Mouse (Mus musculus) lung, embryonic 15.5 days (tissue): ENCODE measurements around the gene Mxd4. TPM values are rescaled to one million over a fixed set of nuclear protein-coding genes. Genes with fewer than 3 reads are reported as not detected.

Experiments used
- ATAC-seq: fragments of 200-750 bp; cut with Nextera tagmentation; 2 replicates; pipeline ENCODE4 v1.8.0; 2017; ENCODE audit warnings: moderate number of reproducible peaks, borderline replicate concordance; ENCODE audit not compliant: low FRiP score, low TSS enrichment; ENCODE audit errors: extremely low read depth
- H3K27ac ChIP-seq: fragments of 300-500 bp; sonication (generic); 2 replicates; pipeline ENCODE4 v1.5.1; 2015; ENCODE audit warnings: moderate library complexity, mild to moderate bottlenecking, inconsistent platforms
- H3K27me3 ChIP-seq: fragments of 300-500 bp; sonication (generic); 2 replicates; pipeline ENCODE4 v1.6.1; 2015; ENCODE audit warnings: inconsistent platforms
- H3K36me3 ChIP-seq: fragments of 300-500 bp; sonication (generic); 2 replicates; pipeline ENCODE4 v1.6.1; 2015; ENCODE audit warnings: inconsistent platforms
- H3K4me1 ChIP-seq: fragments of 300-500 bp; sonication (generic); 2 replicates; pipeline ENCODE4 v1.6.1; 2015; ENCODE audit warnings: inconsistent platforms
- H3K4me2 ChIP-seq: fragments of 300-500 bp; sonication (generic); 2 replicates; pipeline ENCODE4 v1.6.1; 2015; ENCODE audit warnings: inconsistent platforms, mild to moderate bottlenecking, moderate library complexity
- H3K4me3 ChIP-seq: fragments of 300-500 bp; sonication (generic); 2 replicates; pipeline ENCODE4 v1.5.1; 2015; ENCODE audit warnings: mild to moderate bottlenecking, inconsistent platforms
- H3K9ac ChIP-seq: fragments of 300-500 bp; sonication (generic); 2 replicates; pipeline ENCODE4 v1.6.1; 2015; ENCODE audit warnings: inconsistent platforms
- H3K9me3 ChIP-seq: fragments of 300-500 bp; sonication (generic); 2 replicates; pipeline ENCODE4 v1.6.1; 2016; ENCODE audit warnings: inconsistent platforms
- WGBS: fragments of 180-500 bp; shearing (Covaris S2); methylation state at CpG from one replicate; pipeline ENCODE4 v1.1.7; 2015; 5-methylcytosine and 5-hydroxymethylcytosine counted together
- polyA plus RNA-seq: library from polyadenylated mRNA; unstranded; fragments of >200 nt; fragmentation: Nextera tagmentation; extraction: Ambion mirVana; gene quantifications from 2 replicates; pipeline ENCODE4 v1.2.1, GENCODE M21; 2015

Mxd4 gene
- polyA plus RNA-seq, 1 experiment from 2014 or later = 50.0 TPM

DNA sequence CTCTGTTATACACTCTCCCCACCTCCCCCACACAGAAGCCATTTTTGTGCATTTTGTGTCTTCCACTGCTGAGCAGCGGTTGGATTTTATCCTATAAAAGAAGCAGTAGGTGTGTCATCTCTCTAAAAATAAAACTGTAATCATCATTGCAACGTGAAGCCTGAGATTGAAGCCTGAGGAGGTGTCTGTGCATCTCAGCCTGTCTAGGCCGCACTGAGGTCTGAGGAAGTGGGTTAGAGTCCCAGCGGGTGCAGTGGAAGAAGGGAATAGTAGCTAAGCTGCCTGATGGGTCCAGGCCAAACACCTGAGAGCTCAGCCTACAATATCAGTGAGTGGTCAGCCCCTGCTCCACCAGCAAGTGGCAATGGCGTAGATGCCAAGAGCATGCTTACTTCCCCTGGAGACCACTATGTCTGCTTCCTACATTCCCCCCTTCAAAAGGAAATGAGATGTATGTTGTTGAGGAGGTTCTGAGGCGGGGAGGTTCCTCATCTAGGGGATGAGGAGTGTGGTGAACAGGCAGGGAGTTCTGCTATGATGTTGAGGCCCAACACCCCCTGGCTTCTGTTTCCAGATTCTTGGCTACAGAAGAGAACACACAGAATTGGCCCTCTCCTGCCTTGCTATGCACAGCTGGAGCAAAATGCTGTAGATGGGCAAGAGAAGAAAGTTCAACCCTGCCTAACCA is 7.6 kb upstream of the Mxd4 start:
- no peak overlapping the region for H3K4me2 ChIP-seq
- no peak for ATAC-seq
- H3K9ac ChIP-seq = no peak overlapping the region
- no peak overlapping the region for H3K27ac ChIP-seq
- H3K4me3 ChIP-seq = no peak overlapping the region
- H3K9me3 ChIP-seq = no peaks in the 10 kb centered on the region
- no peaks in the 10 kb centered on the region for H3K27me3 ChIP-seq
- 72% methylated on average over 6 of the region's 6 CpGs for WGBS
- H3K36me3 ChIP-seq = no peaks in the 10 kb centered on the region
- H3K4me1 ChIP-seq = peaks cover 10% of the 10 kb centered on the region; the same call in 1 of the 2 replicates

DNA sequence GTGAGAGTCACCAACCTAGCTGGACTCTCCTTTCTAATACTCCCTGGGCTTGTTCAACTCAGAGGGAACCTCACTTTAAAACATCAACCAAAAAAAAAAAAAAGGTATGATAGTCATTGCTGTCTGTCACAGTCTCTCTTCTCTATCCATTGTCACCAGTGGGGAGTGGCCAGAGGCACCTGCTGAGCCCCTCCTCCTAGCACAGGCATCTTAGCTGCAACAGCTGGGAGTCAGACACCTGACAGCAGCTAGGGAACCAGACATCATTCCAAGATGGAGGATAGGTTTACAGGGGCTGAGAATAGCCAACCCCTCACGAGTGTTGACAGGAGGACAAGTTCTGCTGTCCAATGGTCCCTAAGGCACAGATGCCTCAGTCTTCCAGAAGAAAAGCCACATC is 6.9 kb upstream of the Mxd4 start:
- H3K4me1 ChIP-seq = peaks cover 10% of the 10 kb centered on the region; the same call in 1 of the 2 replicates
- H3K9me3 ChIP-seq = no peaks in the 10 kb centered on the region
- H3K4me3 ChIP-seq = no peak overlapping the region
- no peaks in the 10 kb centered on the region for H3K27me3 ChIP-seq
- no peak for ATAC-seq
- H3K9ac ChIP-seq = no peak overlapping the region
- H3K27ac ChIP-seq = no peak overlapping the region
- no peak overlapping the region for H3K4me2 ChIP-seq
- WGBS = 26% methylated on average over 1 of the region's 1 CpGs
- no peaks in the 10 kb centered on the region for H3K36me3 ChIP-seq

DNA sequence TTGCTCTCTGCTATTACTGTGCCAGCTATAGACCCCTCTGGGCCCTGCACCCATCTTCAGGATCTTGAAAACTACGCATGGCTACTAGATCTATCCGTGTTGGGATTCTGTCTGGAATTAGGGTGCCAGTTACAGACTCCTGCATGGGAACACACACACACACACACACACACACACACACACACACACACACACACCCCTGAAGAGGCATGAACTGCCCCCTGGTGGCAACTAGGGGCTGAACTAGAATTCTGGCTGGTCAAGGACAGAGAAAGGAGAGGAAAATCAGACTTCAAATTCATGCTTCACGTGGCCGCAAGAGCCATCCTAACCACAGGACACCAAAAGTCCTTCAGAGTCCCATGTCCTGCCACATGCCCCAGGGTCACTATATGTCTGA is 4.3 kb upstream of the Mxd4 start:
- Histone ChIP-seq H3K27ac (no peak overlapping the region), H3K36me3 (no peaks in the 10 kb centered on the region), H3K9ac (no peak overlapping the region), H3K27me3 (no peaks in the 10 kb centered on the region), H3K4me1 (peaks cover 23% of the 10 kb centered on the region), H3K9me3 (no peaks in the 10 kb centered on the region), H3K4me2 (no peak overlapping the region), H3K4me3 (no peak overlapping the region)
- 78% methylated on average over 4 of the region's 4 CpGs for WGBS
- no peak for ATAC-seq

DNA sequence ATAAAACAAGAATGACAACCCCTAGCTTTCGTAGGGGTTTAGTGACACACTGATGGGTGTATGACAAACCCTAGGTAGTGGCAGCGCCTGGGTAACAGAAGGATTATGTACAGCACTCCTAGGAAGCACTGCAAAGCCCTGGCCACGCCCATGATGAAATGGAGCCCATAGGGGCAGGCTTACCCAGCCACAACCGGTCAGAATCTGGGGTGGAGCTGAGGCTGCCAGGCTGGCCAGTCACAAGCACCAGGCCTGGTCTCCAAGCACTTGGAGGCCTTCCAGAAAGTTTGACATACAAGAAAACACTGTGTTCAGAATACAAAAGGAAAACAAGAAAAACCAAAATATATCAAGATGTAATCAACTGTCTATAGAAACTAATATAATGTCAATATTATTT is 3.5 kb upstream of the Mxd4 start:
- no peaks in the 10 kb centered on the region for H3K36me3 ChIP-seq
- no peak for ATAC-seq
- no peaks in the 10 kb centered on the region for H3K9me3 ChIP-seq
- H3K27ac ChIP-seq = 0 out of 2 replicates have a peak overlapping the region, but pooled peaks have one; percentile 1
- no peak overlapping the region for H3K4me2 ChIP-seq
- WGBS = 39% methylated on average over 4 of the region's 4 CpGs
- no peaks in the 10 kb centered on the region for H3K27me3 ChIP-seq
- H3K9ac ChIP-seq = no peak overlapping the region
- peaks cover 28% of the 10 kb centered on the region for H3K4me1 ChIP-seq
- H3K4me3 ChIP-seq = no peak overlapping the region

DNA sequence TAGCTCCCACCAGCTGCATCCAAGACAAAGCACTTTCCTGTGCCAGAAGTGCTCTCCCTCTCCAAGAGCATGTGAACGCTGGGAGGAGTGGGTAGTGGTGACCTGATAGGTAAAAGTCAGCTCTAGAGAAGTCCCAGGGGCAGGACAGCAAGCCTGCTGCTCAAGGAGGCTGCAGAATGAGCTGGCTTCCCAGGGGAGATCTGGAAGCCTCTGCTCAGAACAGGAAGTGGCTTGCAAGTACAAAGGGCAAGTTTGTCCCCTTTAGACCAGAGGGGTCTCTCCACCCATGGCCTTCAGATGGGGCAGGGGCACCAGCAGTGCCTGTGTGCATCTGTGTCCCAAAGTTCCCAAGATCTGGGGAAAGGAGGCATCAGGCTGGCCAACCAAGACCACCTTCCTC is 2.0 kb upstream of the Mxd4 start:
- no peak overlapping the region for H3K9ac ChIP-seq
- H3K4me3 ChIP-seq = no peak overlapping the region
- H3K27me3 ChIP-seq = no peaks in the 10 kb centered on the region
- H3K4me2 ChIP-seq = no peak overlapping the region
- WGBS = 58% methylated on average over 1 of the region's 1 CpGs
- H3K27ac ChIP-seq = no peak overlapping the region
- no peak for ATAC-seq
- H3K36me3 ChIP-seq = no peaks in the 10 kb centered on the region
- no peaks in the 10 kb centered on the region for H3K9me3 ChIP-seq
- H3K4me1 ChIP-seq = peaks cover 43% of the 10 kb centered on the region

DNA sequence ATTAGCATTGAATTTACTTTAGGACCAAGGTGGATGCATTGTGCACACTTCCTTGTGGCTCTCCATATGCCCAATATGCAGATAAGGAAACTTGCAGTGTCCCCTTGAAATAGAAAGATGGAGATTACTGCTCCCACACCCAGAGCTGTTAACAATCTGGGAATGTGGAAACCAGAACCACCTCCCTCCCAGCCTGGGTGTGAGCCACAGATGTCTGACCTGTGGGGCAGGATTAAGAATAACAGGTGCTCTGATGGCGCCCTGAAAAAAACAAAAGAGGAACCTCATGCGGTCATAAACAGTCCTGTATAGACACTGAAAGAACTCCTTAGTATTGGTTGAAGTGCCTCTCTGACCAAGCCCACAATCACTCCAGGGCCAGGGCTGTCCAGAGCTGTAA is 1.3 kb upstream of the Mxd4 start:
- Histone ChIP-seq H3K27ac (peak overlapping the region; percentile 80; the same call in 1 of the 2 replicates), H3K4me3 (peak overlapping the region; percentile 92; the same call in 1 of the 2 replicates), H3K27me3 (no peaks in the 10 kb centered on the region), H3K36me3 (no peaks in the 10 kb centered on the region), H3K4me1 (peaks cover 50% of the 10 kb centered on the region), H3K9me3 (no peaks in the 10 kb centered on the region), H3K9ac (peak overlapping the region; percentile 56; the same call in 1 of the 2 replicates), H3K4me2 (peak overlapping the region; percentile 90)
- WGBS = 70% methylated on average over 2 of the region's 2 CpGs
- ATAC-seq = no peak

DNA sequence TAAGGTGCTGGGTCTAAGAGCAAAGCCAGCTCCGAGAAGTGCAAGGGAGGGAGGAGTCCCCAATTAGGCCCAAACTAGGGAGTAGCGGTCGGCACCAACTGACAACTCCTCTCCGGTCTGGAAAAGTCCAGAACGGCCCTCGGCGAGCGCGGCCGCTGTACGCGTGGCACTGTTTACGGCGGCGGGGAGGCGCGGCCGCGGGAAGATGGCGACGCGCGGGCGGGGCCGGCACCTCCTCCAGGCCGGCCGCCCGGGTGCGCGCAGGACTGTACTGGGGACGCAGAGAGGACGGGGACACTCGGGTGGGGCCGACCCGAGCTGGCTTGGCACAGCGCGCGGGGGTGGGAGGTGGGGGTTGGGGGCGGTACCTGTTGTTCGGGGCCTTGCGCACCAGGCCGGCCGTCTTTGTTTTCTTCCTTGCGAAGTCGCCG is 544 bp downstream of the Mxd4 start:
- peak overlapping the region; percentile 97 for H3K27ac ChIP-seq
- peak overlapping the region; percentile 90 for H3K4me2 ChIP-seq
- peaks cover 61% of the 10 kb centered on the region for H3K4me1 ChIP-seq
- no peaks in the 10 kb centered on the region for H3K27me3 ChIP-seq
- peak; percentile 10; the same call in 1 of the 2 replicates for ATAC-seq
- peaks cover 3% of the 10 kb centered on the region; the same call in 1 of the 2 replicates for H3K36me3 ChIP-seq
- peak overlapping the region; percentile 87 for H3K9ac ChIP-seq
- under 1% methylated on average over 43 of the region's 46 CpGs for WGBS
- H3K4me3 ChIP-seq = peak overlapping the region; percentile 92
- H3K9me3 ChIP-seq = no peaks in the 10 kb centered on the region

DNA sequence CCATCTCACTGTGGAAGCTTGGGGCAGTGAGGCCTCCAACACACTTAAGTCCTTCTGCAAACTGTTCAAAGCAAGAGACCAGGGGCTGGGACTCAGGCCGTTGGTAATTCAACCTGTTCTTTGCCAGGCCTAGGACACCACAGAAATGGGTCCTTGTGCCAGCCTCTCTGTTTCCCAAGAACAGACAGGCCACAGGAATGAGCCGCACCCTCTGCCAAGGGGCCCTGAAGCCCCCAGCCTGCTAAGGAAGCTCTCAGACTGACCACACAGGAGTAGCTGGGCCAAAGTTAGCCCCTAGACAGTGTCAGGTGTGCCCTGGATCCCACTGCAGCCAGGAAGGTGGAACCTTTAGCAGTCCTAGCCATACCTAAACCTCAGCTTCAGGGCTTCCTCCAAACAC is 1.1 kb downstream of the Mxd4 start:
- Histone ChIP-seq H3K27ac (peak overlapping the region; percentile 97; the same call in 1 of the 2 replicates), H3K4me3 (peak overlapping the region; percentile 92), H3K9ac (peak overlapping the region; percentile 87), H3K36me3 (peaks cover 3% of the 10 kb centered on the region; the same call in 1 of the 2 replicates), H3K9me3 (no peaks in the 10 kb centered on the region), H3K4me1 (peaks cover 58% of the 10 kb centered on the region), H3K27me3 (no peaks in the 10 kb centered on the region), H3K4me2 (peak overlapping the region; percentile 90)
- ATAC-seq = no peak
- WGBS = 45% methylated on average over 2 of the region's 2 CpGs

DNA sequence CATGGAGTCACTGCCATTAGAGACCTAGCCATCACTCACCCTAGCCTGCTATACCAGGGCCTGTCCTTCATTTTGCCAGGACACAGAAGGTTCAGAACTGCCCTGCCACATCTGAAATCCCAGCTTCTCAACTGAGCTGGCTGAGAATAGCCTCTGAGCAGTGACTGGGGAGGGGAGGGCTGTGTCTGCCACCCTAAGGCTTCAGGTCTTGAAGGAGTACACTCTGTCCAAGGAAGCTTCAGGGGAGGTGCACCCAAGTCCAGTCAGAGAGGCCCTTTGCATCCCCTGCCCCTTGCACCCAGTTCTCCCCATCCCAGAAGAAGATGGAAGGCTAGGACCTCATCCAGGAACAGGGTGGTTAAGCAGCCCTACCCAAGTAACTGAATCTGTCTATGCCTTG is 1.7 kb downstream of the Mxd4 start:
- no peaks in the 10 kb centered on the region for H3K9me3 ChIP-seq
- peak overlapping the region; percentile 92 for H3K4me3 ChIP-seq
- peaks cover 55% of the 10 kb centered on the region for H3K4me1 ChIP-seq
- no peak overlapping the region for H3K27ac ChIP-seq
- no peak for ATAC-seq
- peak overlapping the region; percentile 90 for H3K4me2 ChIP-seq
- peak overlapping the region; percentile 87; the same call in 1 of the 2 replicates for H3K9ac ChIP-seq
- no peaks in the 10 kb centered on the region for H3K27me3 ChIP-seq
- peaks cover 3% of the 10 kb centered on the region; the same call in 1 of the 2 replicates for H3K36me3 ChIP-seq

DNA sequence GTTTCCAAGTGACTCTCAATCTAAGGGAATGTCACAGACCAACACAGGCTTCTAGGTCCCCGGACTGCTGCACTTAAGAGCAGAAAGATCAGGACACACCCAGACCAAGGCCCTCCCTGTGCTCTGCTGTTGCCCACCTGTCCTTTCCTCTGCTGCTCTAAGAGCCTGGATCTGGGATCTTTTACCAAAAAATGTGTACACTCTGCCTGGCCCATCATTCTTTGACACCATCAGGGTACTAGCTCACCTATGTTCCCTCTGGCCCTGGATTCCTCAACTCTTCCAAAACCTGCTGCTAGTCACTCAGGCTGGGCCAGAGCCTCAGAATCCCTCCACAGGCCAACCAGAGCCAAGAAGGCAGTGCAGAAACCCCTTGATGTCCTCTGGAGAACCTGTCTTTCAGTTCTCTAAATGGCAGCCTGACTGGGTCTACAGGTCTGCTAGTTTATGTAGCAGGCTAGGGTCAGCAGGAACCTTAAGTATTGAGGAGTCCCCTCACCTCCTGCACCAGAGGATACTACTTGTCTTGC is 2.4 kb downstream of the Mxd4 start:
- ATAC-seq = no peak
- Histone ChIP-seq H3K27me3 (no peaks in the 10 kb centered on the region), H3K9ac (no peak overlapping the region), H3K4me2 (peak overlapping the region; percentile 90), H3K4me1 (peaks cover 51% of the 10 kb centered on the region), H3K27ac (no peak overlapping the region), H3K4me3 (peak overlapping the region; percentile 92; the same call in 1 of the 2 replicates), H3K9me3 (no peaks in the 10 kb centered on the region), H3K36me3 (peaks cover 9% of the 10 kb centered on the region; the same call in 1 of the 2 replicates)
- WGBS = 84% methylated on average over 1 of the region's 1 CpGs

DNA sequence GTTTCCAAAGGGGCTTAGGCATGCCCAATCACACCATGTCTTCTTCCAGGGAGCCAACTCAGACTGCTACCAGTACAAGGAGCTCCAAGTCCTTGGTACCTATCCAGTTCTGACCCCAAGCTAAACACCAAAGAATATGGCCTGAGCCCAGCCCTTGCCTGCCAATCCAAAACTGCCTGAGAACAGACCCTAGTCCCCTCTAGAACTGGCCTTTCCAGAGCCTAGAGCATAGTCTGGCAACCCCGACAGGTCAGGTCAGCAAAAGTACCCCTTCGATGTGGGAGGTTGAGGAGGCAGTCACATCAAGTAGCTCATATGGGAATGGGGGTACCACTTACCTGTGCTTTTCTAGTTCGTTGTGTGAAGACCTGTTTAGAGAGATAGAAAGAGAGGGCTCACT is 3.5 kb downstream of the Mxd4 start:
- Histone ChIP-seq H3K27ac (no peak overlapping the region), H3K4me3 (no peak overlapping the region), H3K9me3 (no peaks in the 10 kb centered on the region), H3K4me2 (0 out of 2 replicates have a peak overlapping the region, but pooled peaks have one; percentile 9), H3K9ac (no peak overlapping the region; the same call in 1 of the 2 replicates), H3K27me3 (no peaks in the 10 kb centered on the region), H3K36me3 (peaks cover 17% of the 10 kb centered on the region), H3K4me1 (peaks cover 46% of the 10 kb centered on the region)
- 95% methylated on average over 3 of the region's 3 CpGs for WGBS
- ATAC-seq = no peak
